Comparison of ENCODE assay signal across 35 mouse cellular contexts in genomic region chr11:32194626-32195025, GRCm38 (mm10). TPM values are rescaled to one million over a fixed set of nuclear protein-coding genes. Genes with fewer than 3 reads are reported as not detected.
"Had no signal": no experiment of that assay in that cellular context is flagged by ENCODE, and none has a peak within 500 bp of the region (broad histone marks: within the 10 kb centered on the region; RNA-seq: fewer than 3 reads in every experiment).

No protein-coding gene starts in this region.

- H3K36me3 ChIP-seq: heart, embryonic 12.5 days; hindbrain, embryonic 13.5 days; hindbrain, embryonic 15.5 days; kidney, embryonic 15.5 days; limb, embryonic 13.5 days; limb, embryonic 15.5 days had no signal

- H3K27me3 ChIP-seq: hindbrain, embryonic 15.5 days; kidney, embryonic 15.5 days had no signal

- DNase-seq: gastrocnemius, adult 2 months; gastrocnemius, postnatal 10 days; gastrocnemius, postnatal 36 days; heart, adult 2 months; heart, postnatal 10 days; kidney, adult 11 months; kidney, adult 2 months; kidney, adult 9 months; kidney, postnatal 14 days; kidney, postnatal 36 days; layer of hippocampus, adult 9-11 months; layer of hippocampus, postnatal 36 days; left cerebral cortex, postnatal 4 days had no signal

- H3K9ac ChIP-seq: heart, embryonic 12.5 days; hindbrain, embryonic 13.5 days; hindbrain, embryonic 15.5 days; kidney, embryonic 15.5 days; limb, embryonic 13.5 days; limb, embryonic 15.5 days had no signal

- H3K4me3 ChIP-seq: gastrocnemius, adult 2 months; heart, adult 2 months; heart, embryonic 12.5 days; hindbrain, embryonic 13.5 days; hindbrain, embryonic 15.5 days; kidney, embryonic 15.5 days; limb, embryonic 13.5 days; limb, embryonic 15.5 days had no signal

- H3K9me3 ChIP-seq: heart, embryonic 12.5 days; hindbrain, embryonic 13.5 days; hindbrain, embryonic 15.5 days; kidney, embryonic 15.5 days; limb, embryonic 13.5 days; limb, embryonic 15.5 days had no signal

- H3K27ac ChIP-seq: gastrocnemius, adult 2 months; heart, adult 2 months; hindbrain, embryonic 13.5 days; hindbrain, embryonic 15.5 days; hindbrain, postnatal 0 days; kidney, embryonic 15.5 days; kidney, postnatal 0 days; limb, embryonic 13.5 days; limb, embryonic 15.5 days had no signal

- H3K4me1 ChIP-seq: kidney, embryonic 15.5 days; limb, embryonic 13.5 days; limb, embryonic 15.5 days had no signal

- H3K4me2 ChIP-seq: heart, embryonic 12.5 days; hindbrain, embryonic 13.5 days; hindbrain, embryonic 15.5 days; kidney, embryonic 15.5 days; limb, embryonic 13.5 days; limb, embryonic 15.5 days had no signal

RNA-seq across cellular contexts. Expression of gene Il9r, which starts 5.5 kb away (rescaled TPM):
- total RNA-seq: gastrocnemius, adult 2 months; gastrocnemius, postnatal 10 days; gastrocnemius, postnatal 36 days; heart, adult 2 months; heart, postnatal 25 days; hindbrain, postnatal 0 days; layer of hippocampus, adult 18-20 months; layer of hippocampus, adult 8-10 months; layer of hippocampus, postnatal 14 days; layer of hippocampus, postnatal 36 days; left cerebral cortex, adult 18-20 months; left cerebral cortex, adult 8-10 months; left cerebral cortex, postnatal 10 days; left cerebral cortex, postnatal 25 days; left cerebral cortex, postnatal 4 days; liver, adult 2 months had no signal
- polyA plus RNA-seq: frontal cortex, adult 2 months; heart, embryonic 12.5 days; heart, embryonic 14.5 days; hindbrain, embryonic 11.5 days; hindbrain, embryonic 13.5 days; hindbrain, embryonic 15.5 days; hindbrain, postnatal 0 days; intestine, embryonic 14.5 days; kidney, embryonic 15.5 days; kidney, postnatal 0 days; limb, embryonic 11.5 days had no signal
